Mouse (Mus musculus) erythroblast, embryonic 14.5 days (primary cell): ENCODE data around the gene Smchd1.

Source experiments
- GATA1 ChIP-seq: IDR thresholded peaks from 2 replicates; pipeline ENCODE4 v1.6.1; 2012; ENCODE audit warnings: low read length, inconsistent platforms, mixed read lengths
- TAL1 ChIP-seq: IDR thresholded peaks from 3 replicates; pipeline ENCODE4 v1.6.1; 2012; ENCODE audit warnings: low read length, inconsistent platforms, mixed read lengths

DNA sequence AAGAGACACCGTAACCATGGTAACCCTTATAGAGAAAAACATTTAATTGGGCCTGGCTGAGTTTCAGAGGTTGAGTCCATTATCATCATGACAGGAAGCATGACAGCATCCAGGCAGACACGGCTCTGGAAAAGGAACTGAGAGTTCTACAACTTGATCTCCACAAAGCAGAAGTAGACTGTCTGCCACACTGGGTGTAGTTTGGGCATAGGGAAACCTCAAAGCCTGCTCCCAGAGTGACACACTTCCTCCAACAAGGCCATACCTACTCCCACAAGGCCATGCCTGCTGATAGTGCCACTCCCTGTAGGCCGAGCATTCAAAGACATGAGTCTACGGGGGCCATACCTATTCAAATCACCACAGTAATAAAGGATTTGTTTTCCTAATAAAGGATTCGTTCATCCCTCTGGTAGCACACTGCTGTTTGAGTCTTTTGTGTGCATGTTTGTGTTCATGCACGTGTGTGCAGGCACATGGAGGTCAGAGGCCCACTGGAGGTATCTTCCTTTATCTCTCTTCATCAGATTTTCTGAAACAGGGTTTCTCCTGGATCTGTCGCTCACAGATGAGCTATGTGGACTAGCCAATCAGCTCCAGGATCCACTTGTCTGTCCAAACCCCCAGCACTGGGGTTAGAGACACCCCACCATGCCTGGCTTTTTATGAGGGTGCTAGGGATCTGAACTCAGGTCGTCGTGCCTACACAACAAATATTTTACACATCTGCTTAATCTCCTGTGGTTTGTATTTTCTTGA is 14.7 kb upstream of the Smchd1 start:
- no peak for TF ChIP-seq GATA1
- no peak for TF ChIP-seq TAL1
